Mouse (Mus musculus): Measurements from ENCODE around the gene Tnfrsf18. TPM values are rescaled to one million over a fixed set of nuclear protein-coding genes. Genes with fewer than 3 reads are reported as not detected.
A peak's percentile ranks its signal among the peaks of the same experiment; 100 is the strongest.

The Tnfrsf18 gene
- polyA plus RNA-seq, 1 experiment: 7.9 TPM

GRCm38 (mm10) chr4:156024184-156024583, 1.8 kb upstream of the Tnfrsf18 start:
- peaks cover 5% of the 10 kb centered on the region; the same call in 1 of the 2 replicates for H3K4me1 ChIP-seq (ENCODE audit: control insufficient read depth, insufficient read depth, low read length)
- TF ChIP-seq POLR2A (IDR thresholded peaks at IDR 0.05; ENCODE audit: borderline replicate concordance, control insufficient read depth, low read depth, low read length): no peak
- 83% methylated on average over 7 of the region's 7 CpGs for whole genome bisulfite sequencing
- H3K4me3 ChIP-seq (replicated peaks; ENCODE audit: control insufficient read depth, low read depth, low read length): no peak overlapping the region
- H3K27ac ChIP-seq (ENCODE audit: control insufficient read depth, insufficient read depth, low read depth, low read length, poor library complexity): no peak overlapping the region

- Histone ChIP-seq H3K27ac (ENCODE audit: control insufficient read depth, insufficient read depth, low read depth, low read length, poor library complexity) (no peak overlapping the region), H3K4me3 (replicated peaks; ENCODE audit: control insufficient read depth, low read depth, low read length) (no peak overlapping the region), H3K4me1 (ENCODE audit: control insufficient read depth, insufficient read depth, low read length) (peaks cover 14% of the 10 kb centered on the region)
- 86% methylated on average over 7 of the region's 7 CpGs for WGBS
- TF ChIP-seq CTCF (IDR thresholded peaks at IDR 0.05; ENCODE audit: control insufficient read depth, insufficient read depth, low read length) (no peak), POLR2A (IDR thresholded peaks at IDR 0.05; ENCODE audit: borderline replicate concordance, control insufficient read depth, low read depth, low read length) (no peak)
Measured at GRCm38 (mm10) chr4:156028580-156028979, 2.6 kb downstream of the Tnfrsf18 start.

GRCm38 (mm10) chr4:156030651-156031118, 4.7 kb downstream of the Tnfrsf18 start:
- Histone ChIP-seq H3K4me1 (ENCODE audit: control insufficient read depth, insufficient read depth, low read length) (peaks cover 12% of the 10 kb centered on the region), H3K27ac (ENCODE audit: control insufficient read depth, insufficient read depth, low read depth, low read length, poor library complexity) (peak overlapping the region; percentile 11; the same call in 1 of the 2 replicates), H3K4me3 (replicated peaks; ENCODE audit: control insufficient read depth, low read depth, low read length) (no peak overlapping the region)
- 71% methylated on average over 9 of the region's 9 CpGs for WGBS
- TF ChIP-seq POLR2A (IDR thresholded peaks at IDR 0.05; ENCODE audit: borderline replicate concordance, control insufficient read depth, low read depth, low read length): no peak
- TF ChIP-seq CTCF (IDR thresholded peaks at IDR 0.05; ENCODE audit: control insufficient read depth, insufficient read depth, low read length): no peak

GRCm38 (mm10) chr4:156031255-156031592, 5.3 kb downstream of the Tnfrsf18 start:
- H3K4me1 ChIP-seq (ENCODE audit: control insufficient read depth, insufficient read depth, low read length): peaks cover 11% of the 10 kb centered on the region
- 36% methylated on average over 7 of the region's 7 CpGs for WGBS
- peak overlapping the region; percentile 34 for H3K4me3 ChIP-seq (replicated peaks; ENCODE audit: control insufficient read depth, low read depth, low read length)
- TF ChIP-seq CTCF (IDR thresholded peaks at IDR 0.05; ENCODE audit: control insufficient read depth, insufficient read depth, low read length) (no peak), POLR2A (IDR thresholded peaks at IDR 0.05; ENCODE audit: borderline replicate concordance, control insufficient read depth, low read depth, low read length) (no peak)
- H3K27ac ChIP-seq (ENCODE audit: control insufficient read depth, insufficient read depth, low read depth, low read length, poor library complexity): peak overlapping the region; percentile 28

- WGBS: 5% methylated on average over 24 of the region's 24 CpGs
- H3K27ac ChIP-seq (ENCODE audit: control insufficient read depth, insufficient read depth, low read depth, low read length, poor library complexity): peak overlapping the region; percentile 28
- TF ChIP-seq CTCF (IDR thresholded peaks at IDR 0.05; ENCODE audit: control insufficient read depth, insufficient read depth, low read length): no peak
- TF ChIP-seq POLR2A (IDR thresholded peaks at IDR 0.05; ENCODE audit: borderline replicate concordance, control insufficient read depth, low read depth, low read length): no peak
- H3K4me1 ChIP-seq (ENCODE audit: control insufficient read depth, insufficient read depth, low read length): peaks cover 9% of the 10 kb centered on the region
- peak overlapping the region; percentile 34 for H3K4me3 ChIP-seq (replicated peaks; ENCODE audit: control insufficient read depth, low read depth, low read length)
Measured at GRCm38 (mm10) chr4:156031593-156032391, 5.8 kb downstream of the Tnfrsf18 start.

- Histone ChIP-seq H3K4me3 (replicated peaks; ENCODE audit: control insufficient read depth, low read depth, low read length) (no peak overlapping the region), H3K4me1 (ENCODE audit: control insufficient read depth, insufficient read depth, low read length) (peaks cover 9% of the 10 kb centered on the region), H3K27ac (ENCODE audit: control insufficient read depth, insufficient read depth, low read depth, low read length, poor library complexity) (peak overlapping the region; percentile 37; the same call in 1 of the 2 replicates)
- TF ChIP-seq POLR2A (IDR thresholded peaks at IDR 0.05; ENCODE audit: borderline replicate concordance, control insufficient read depth, low read depth, low read length): no peak
- TF ChIP-seq CTCF (IDR thresholded peaks at IDR 0.05; ENCODE audit: control insufficient read depth, insufficient read depth, low read length): no peak
- WGBS: 27% methylated on average over 4 of the region's 4 CpGs
Measured at GRCm38 (mm10) chr4:156032856-156033255, 6.9 kb downstream of the Tnfrsf18 start.

- TF ChIP-seq POLR2A (IDR thresholded peaks at IDR 0.05; ENCODE audit: borderline replicate concordance, control insufficient read depth, low read depth, low read length) (no peak), CTCF (IDR thresholded peaks at IDR 0.05; ENCODE audit: control insufficient read depth, insufficient read depth, low read length) (peak; percentile 83)
- Histone ChIP-seq H3K4me1 (ENCODE audit: control insufficient read depth, insufficient read depth, low read length) (peaks cover 9% of the 10 kb centered on the region), H3K4me3 (replicated peaks; ENCODE audit: control insufficient read depth, low read depth, low read length) (no peak overlapping the region), H3K27ac (ENCODE audit: control insufficient read depth, insufficient read depth, low read depth, low read length, poor library complexity) (peak overlapping the region; percentile 48; the same call in 1 of the 2 replicates)
- 23% methylated on average over 6 of the region's 6 CpGs for WGBS
Measured at GRCm38 (mm10) chr4:156033476-156034119, 7.6 kb downstream of the Tnfrsf18 start.

- Histone ChIP-seq H3K27ac (ENCODE audit: control insufficient read depth, insufficient read depth, low read depth, low read length, poor library complexity) (no peak overlapping the region), H3K4me1 (ENCODE audit: control insufficient read depth, insufficient read depth, low read length) (peaks cover 9% of the 10 kb centered on the region), H3K4me3 (replicated peaks; ENCODE audit: control insufficient read depth, low read depth, low read length) (no peak overlapping the region)
- 80% methylated on average over 4 of the region's 4 CpGs for WGBS
- TF ChIP-seq CTCF (IDR thresholded peaks at IDR 0.05; ENCODE audit: control insufficient read depth, insufficient read depth, low read length): no peak
- TF ChIP-seq POLR2A (IDR thresholded peaks at IDR 0.05; ENCODE audit: borderline replicate concordance, control insufficient read depth, low read depth, low read length): no peak
Measured at GRCm38 (mm10) chr4:156034301-156034700, 8.3 kb downstream of the Tnfrsf18 start.
